In genomic region chr10:28027791-28028190, GRCm38 (mm10) we compare ENCODE assay signal across 17 mouse cellular contexts. TPM values are rescaled to one million over a fixed set of nuclear protein-coding genes. Genes with fewer than 3 reads are reported as not detected.
A peak's percentile ranks its signal among the peaks of the same experiment; 100 is the strongest.
DNase-seq lines count a peak whose midpoint lies in the region.
"Had no signal": no experiment of that assay in that cellular context is flagged by ENCODE, and none has a peak within 500 bp of the region (broad histone marks: within the 10 kb centered on the region; RNA-seq: fewer than 3 reads in every experiment).

No protein-coding gene starts in this region.

- intact Hi-C loops in left cerebral cortex, postnatal 25 days (cut with DNase I): no loop called here

- DNase-seq in left cerebral cortex, postnatal 25 days (ENCODE audit: low spot score in 2 of 2): peak; percentile 4 to 49
- no peak for DNase-seq in left cerebral cortex, adult 11 months (ENCODE audit: low spot score)
- DNase-seq in right cerebral cortex, adult 2 months (ENCODE audit: low spot score in 2 of 2): peak; percentile 3 to 11
- no peak for DNase-seq in right cerebral cortex, postnatal 14 days
- peak; percentile 18 for DNase-seq in telencephalon, adult 2 months (ENCODE audit: low read depth, low spot score)
- no peak for DNase-seq in thymus, postnatal 14 days
- DNase-seq: adrenal gland, postnatal 10 days; adrenal gland, postnatal 36 days; cerebellum, adult 11 months; cerebellum, adult 2 months; cerebellum, adult 9-11 months; cerebellum, postnatal 25 days; forebrain, postnatal 0 days; gastrocnemius, postnatal 25 days; heart, adult 18-20 months; heart, postnatal 10 days; heart, postnatal 36 days had no signal

RNA-seq across cellular contexts. Expression of gene Ptprk, which starts 46.8 kb away (rescaled TPM):
- 10 to 100 TPM; 78.3 to 87.8 TPM for total RNA-seq in left cerebral cortex, postnatal 25 days (2021)

Comparison
In these comparisons a context has a peak if more than half of its experiments do, and no peak if none do; other contexts are left out.
1. DNase-seq: peak in left cerebral cortex, postnatal 25 days (2 of 2), right cerebral cortex, adult 2 months (2 of 2) and telencephalon, adult 2 months (single experiment); none in left cerebral cortex, adult 11 months (single experiment), right cerebral cortex, postnatal 14 days (single experiment) and thymus, postnatal 14 days (single experiment).